Mouse (Mus musculus) midbrain, embryonic 11.5 days (tissue): Measurements from ENCODE around the gene 2300003K06Rik. TPM values are rescaled to one million over a fixed set of nuclear protein-coding genes. Genes with fewer than 3 reads are reported as not detected.
"Not testable (repeated sequence)": the region's sequence is repeated elsewhere in the genome, so short reads cannot be mapped to it uniquely, and the experiment has no call there.

Experiments
- ATAC-seq: fragments of 200-750 bp; cut with Nextera tagmentation; 2 replicates; pipeline ENCODE4 v1.8.0; 2017; ENCODE audit warnings: moderate TSS enrichment, moderate library complexity; ENCODE audit not compliant: low FRiP score
- DNase-seq: peaks from one replicate; pipeline ENCODE4 v3.0.0; 2015; ENCODE audit warnings: low spot score; ENCODE audit errors: missing footprints
- H3K27ac ChIP-seq: fragments of 300-500 bp; sonication (generic); 2 replicates; pipeline ENCODE4 v1.5.1; 2014; ENCODE audit warnings: low read depth, low read length
- H3K27me3 ChIP-seq: fragments of 300-500 bp; sonication (generic); 2 replicates; pipeline ENCODE4 v1.6.1; 2014; ENCODE audit warnings: mild to moderate bottlenecking, low read length, moderate library complexity, mixed read lengths; ENCODE audit not compliant: control insufficient read depth, insufficient read depth
- H3K36me3 ChIP-seq: fragments of 300-500 bp; sonication (generic); 2 replicates; pipeline ENCODE4 v1.6.1; 2014; ENCODE audit warnings: mild to moderate bottlenecking, low read length, moderate library complexity, mixed read lengths; ENCODE audit not compliant: control insufficient read depth, insufficient read depth
- H3K4me1 ChIP-seq: fragments of 300-500 bp; sonication (generic); 2 replicates; pipeline ENCODE4 v1.6.1; 2014; ENCODE audit warnings: low read length; ENCODE audit not compliant: control insufficient read depth, insufficient read depth
- H3K4me2 ChIP-seq: fragments of 300-500 bp; sonication (generic); 2 replicates; pipeline ENCODE4 v1.6.1; 2014; ENCODE audit warnings: mild to moderate bottlenecking, moderate library complexity
- H3K4me3 ChIP-seq: fragments of 300-500 bp; sonication (generic); 2 replicates; pipeline ENCODE4 v1.5.1; 2014; ENCODE audit warnings: low read depth, low read length
- H3K9ac ChIP-seq: fragments of 300-500 bp; sonication (generic); 2 replicates; pipeline ENCODE4 v1.6.1; 2014; ENCODE audit warnings: low read length
- H3K9me3 ChIP-seq: fragments of 300-500 bp; sonication (generic); 2 replicates; pipeline ENCODE4 v1.6.1; 2016; ENCODE audit warnings: low read length; ENCODE audit not compliant: control insufficient read depth
- WGBS: fragments of 180-500 bp; shearing (Covaris S2); extraction: QIAGEN DNeasy Blood & Tissue Kit; methylation state at CpG from one replicate; pipeline ENCODE4 v1.1.7; 2014; 5-methylcytosine and 5-hydroxymethylcytosine counted together
- polyA plus RNA-seq: library from polyadenylated mRNA; unstranded; fragments of >200 nt; fragmentation: Nextera tagmentation; extraction: Ambion mirVana; gene quantifications from 2 replicates; pipeline ENCODE4 v1.2.1, GENCODE M21; 2014

The 2300003K06Rik gene
- polyA plus RNA-seq, result not detected in 2 replicates

GRCm38 (mm10) chr11:99837966-99838365 is at the start of gene 2300003K06Rik:
2300003K06Rik (minus strand) TSS chr11:99838066.
- H3K4me2 ChIP-seq, result no peak within 1 kb of the TSS
- WGBS, result 78% methylated on average over 1 of the region's 1 CpGs
- no peaks in the 10 kb centered on the region for H3K4me1 ChIP-seq
- ATAC-seq, result no peak
- no peaks in the 10 kb centered on the region for H3K36me3 ChIP-seq
- no peak within 1 kb of the TSS for H3K27ac ChIP-seq
- DNase-seq, result no peak
- no peak within 1 kb of the TSS for H3K9ac ChIP-seq
- no peaks in the 10 kb centered on the region for H3K9me3 ChIP-seq
- H3K4me3 ChIP-seq, result no peak within 1 kb of the TSS
- no peaks in the 10 kb centered on the region for H3K27me3 ChIP-seq

- not testable (repeated sequence) for ATAC-seq, H3K27ac ChIP-seq, H3K9ac ChIP-seq, H3K4me2 ChIP-seq, H3K9me3 ChIP-seq, H3K4me1 ChIP-seq, H3K27me3 ChIP-seq, H3K36me3 ChIP-seq, DNase-seq, H3K4me3 ChIP-seq
- WGBS, result 56% methylated on average over 1 of the region's 1 CpGs
Measured at GRCm38 (mm10) chr11:99878887-99879286, 41.0 kb upstream of the 2300003K06Rik start, which contains the start of gene Gm11567. Gm11567 (plus strand) TSS chr11:99879187.

- not testable (repeated sequence) for H3K4me1 ChIP-seq, H3K9me3 ChIP-seq, H3K9ac ChIP-seq, H3K4me2 ChIP-seq, ATAC-seq, H3K36me3 ChIP-seq, DNase-seq, H3K27me3 ChIP-seq, H3K27ac ChIP-seq, H3K4me3 ChIP-seq
- 85% methylated on average over 1 of the region's 1 CpGs for WGBS
Measured at GRCm38 (mm10) chr11:99873089-99873488, 35.2 kb upstream of the 2300003K06Rik start, which contains the start of gene Krtap9-1. Krtap9-1 (plus strand) TSS chr11:99873389.

- not testable (repeated sequence) for H3K27me3 ChIP-seq, H3K4me3 ChIP-seq, H3K27ac ChIP-seq, H3K9me3 ChIP-seq, H3K4me1 ChIP-seq, H3K9ac ChIP-seq, ATAC-seq, H3K36me3 ChIP-seq, H3K4me2 ChIP-seq, DNase-seq
- 73% methylated on average over 1 of the region's 1 CpGs for WGBS
Measured at GRCm38 (mm10) chr11:99864176-99864575, 26.3 kb upstream of the 2300003K06Rik start, which contains the start of gene Gm11559. Gm11559 (plus strand) TSS chr11:99864476.

- Histone ChIP-seq H3K36me3 (no peaks in the 10 kb centered on the region), H3K4me1 (no peaks in the 10 kb centered on the region), H3K9me3 (no peaks in the 10 kb centered on the region), H3K4me2 (no peak overlapping the region), H3K27me3 (no peaks in the 10 kb centered on the region), H3K27ac (no peak overlapping the region), H3K4me3 (no peak overlapping the region), H3K9ac (no peak overlapping the region)
- no peak for ATAC-seq
- no peak for DNase-seq
- WGBS, result 85% methylated on average over 2 of the region's 2 CpGs
Measured at GRCm38 (mm10) chr11:99858761-99859160, 20.9 kb upstream of the 2300003K06Rik start.

- no peak for ATAC-seq
- 92% methylated on average over 2 of the region's 2 CpGs for WGBS
- no peak within 1 kb of the TSS for H3K4me3 ChIP-seq
Measured at GRCm38 (mm10) chr11:99857617-99858016, 19.8 kb upstream of the 2300003K06Rik start, which contains the start of gene Gm11568. Gm11568 (plus strand) TSS chr11:99857917.

GRCm38 (mm10) chr11:99854121-99854520 is 16.3 kb upstream of the 2300003K06Rik start:
- peak; percentile 83 for DNase-seq
- H3K36me3 ChIP-seq, result no peaks in the 10 kb centered on the region
- WGBS, result 52% methylated on average over 3 of the region's 3 CpGs
- H3K9me3 ChIP-seq, result no peaks in the 10 kb centered on the region
- no peak overlapping the region for H3K4me3 ChIP-seq
- ATAC-seq, result no peak
- H3K27me3 ChIP-seq, result no peaks in the 10 kb centered on the region
- no peak overlapping the region for H3K4me2 ChIP-seq
- no peak overlapping the region for H3K9ac ChIP-seq
- H3K27ac ChIP-seq, result no peak overlapping the region
- no peaks in the 10 kb centered on the region for H3K4me1 ChIP-seq

More at GRCm38 (mm10) chr11:99857617-99858016, 19.8 kb upstream of the 2300003K06Rik start, which contains the start of gene Gm11568:
- H3K27ac ChIP-seq, result no peak within 1 kb of the TSS
- no peak within 1 kb of the TSS for H3K4me2 ChIP-seq
- no peaks in the 10 kb centered on the region for H3K27me3 ChIP-seq
- no peak within 1 kb of the TSS for H3K9ac ChIP-seq
- no peaks in the 10 kb centered on the region for H3K36me3 ChIP-seq
- H3K9me3 ChIP-seq, result no peaks in the 10 kb centered on the region
- no peaks in the 10 kb centered on the region for H3K4me1 ChIP-seq
- DNase-seq, result no peak

- no peak within 1 kb of the TSS for H3K9ac ChIP-seq
- H3K4me2 ChIP-seq, result no peak within 1 kb of the TSS
- H3K27ac ChIP-seq, result no peak within 1 kb of the TSS
- no peaks in the 10 kb centered on the region for H3K36me3 ChIP-seq
- no peak within 1 kb of the TSS for H3K4me3 ChIP-seq
- H3K4me1 ChIP-seq, result no peaks in the 10 kb centered on the region
- DNase-seq (no peak), ATAC-seq (no peak)
- no peaks in the 10 kb centered on the region for H3K27me3 ChIP-seq
- no peaks in the 10 kb centered on the region for H3K9me3 ChIP-seq
Measured at GRCm38 (mm10) chr11:99851508-99851907, 13.6 kb upstream of the 2300003K06Rik start, which contains the start of gene Krtap4-16. Krtap4-16 (minus strand) TSS chr11:99851608.

GRCm38 (mm10) chr11:99846746-99847145 is 8.9 kb upstream of the 2300003K06Rik start:
- H3K4me2 ChIP-seq, result no peak overlapping the region
- no peaks in the 10 kb centered on the region for H3K9me3 ChIP-seq
- no peaks in the 10 kb centered on the region for H3K36me3 ChIP-seq
- no peak overlapping the region for H3K9ac ChIP-seq
- no peaks in the 10 kb centered on the region for H3K27me3 ChIP-seq
- H3K27ac ChIP-seq, result no peak overlapping the region
- no peak overlapping the region for H3K4me3 ChIP-seq
- 98% methylated on average over 2 of the region's 2 CpGs for WGBS
- no peaks in the 10 kb centered on the region for H3K4me1 ChIP-seq
- DNase-seq, result no peak
- no peak for ATAC-seq
